Mouse (Mus musculus) cerebellum, adult 9-11 months (tissue): ENCODE data around the gene Krt76.

Source experiments
- DNase-seq: peaks from one replicate; pipeline ENCODE4 v3.0.0; 2022

The Krt76 gene

DNA sequence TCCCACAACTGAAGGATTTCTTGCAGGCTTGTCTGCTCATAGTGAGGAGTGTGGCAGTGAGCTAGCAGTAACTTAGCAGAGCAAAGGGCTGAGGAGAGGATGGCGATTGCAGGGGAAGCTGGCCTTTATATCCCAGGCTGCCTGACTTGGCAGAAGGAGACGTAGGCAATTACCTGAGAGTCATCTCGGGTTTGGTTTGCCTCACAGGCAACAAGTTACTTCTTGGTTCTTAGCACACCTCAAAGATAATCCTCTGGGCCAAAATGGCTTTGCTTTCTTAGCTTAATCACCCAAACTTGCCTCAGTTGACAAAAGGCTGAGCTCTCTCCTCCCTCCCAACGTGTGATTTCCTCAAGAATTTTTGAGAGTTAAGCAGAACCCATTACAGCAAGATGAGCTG lies at the start of gene Krt76:
Gene Krt76, minus strand, starts transcription at position 101 of the 400 bp plus-strand sequence.
- no peak for DNase-seq

DNA sequence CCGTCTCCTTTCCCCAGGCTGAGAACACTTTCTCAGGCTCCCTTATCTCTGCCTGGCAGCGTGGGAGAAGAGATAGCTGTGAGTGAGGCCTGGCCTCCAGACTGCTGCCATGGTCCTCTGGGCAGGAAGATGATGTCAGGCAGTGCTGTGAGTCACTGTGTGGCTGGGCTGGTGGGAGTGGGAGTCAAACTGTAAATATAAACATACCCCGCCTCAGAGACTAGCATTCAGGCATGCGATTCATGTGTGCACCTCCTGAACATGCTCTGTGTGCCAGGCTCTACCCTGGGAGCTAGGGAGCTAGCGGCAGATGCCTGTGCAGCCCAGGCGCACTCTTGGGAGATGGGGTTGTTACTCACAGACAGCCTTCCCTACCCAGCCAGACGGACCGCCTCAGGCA lies 49.2 kb upstream of the Krt76 start:
- DNase-seq: no peak

DNA sequence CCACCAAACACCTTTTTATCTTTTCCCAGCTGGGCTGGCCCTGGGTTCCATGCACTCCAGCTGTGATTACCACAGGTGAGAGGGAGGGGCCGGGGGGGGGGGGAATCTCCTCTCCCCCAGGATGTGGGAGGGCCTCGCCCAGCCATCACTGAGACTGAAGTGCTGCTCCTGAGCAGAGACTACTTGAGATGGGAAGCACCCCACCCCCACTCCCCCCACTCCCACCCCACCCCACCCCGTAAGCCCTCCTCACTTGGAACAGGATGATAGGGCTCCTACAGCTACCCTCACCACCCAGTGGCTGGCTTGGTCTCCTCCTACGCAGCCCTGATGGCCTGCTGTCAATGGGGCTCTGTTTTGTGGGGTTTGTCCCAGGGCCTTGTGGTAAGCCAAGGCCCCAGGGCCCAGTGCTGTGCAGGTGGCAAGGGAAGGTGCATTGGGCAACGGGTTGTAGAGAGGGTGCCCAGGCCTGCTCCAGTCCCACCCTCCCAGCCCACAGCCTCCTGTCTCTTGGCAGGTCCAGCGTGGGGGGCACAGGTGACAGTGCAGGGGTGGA lies 47.6 kb upstream of the Krt76 start, which contains the start of gene Krt79:
Gene Krt79, minus strand, starts transcription at position 51 of the 556 bp plus-strand sequence.
- no peak for DNase-seq

DNA sequence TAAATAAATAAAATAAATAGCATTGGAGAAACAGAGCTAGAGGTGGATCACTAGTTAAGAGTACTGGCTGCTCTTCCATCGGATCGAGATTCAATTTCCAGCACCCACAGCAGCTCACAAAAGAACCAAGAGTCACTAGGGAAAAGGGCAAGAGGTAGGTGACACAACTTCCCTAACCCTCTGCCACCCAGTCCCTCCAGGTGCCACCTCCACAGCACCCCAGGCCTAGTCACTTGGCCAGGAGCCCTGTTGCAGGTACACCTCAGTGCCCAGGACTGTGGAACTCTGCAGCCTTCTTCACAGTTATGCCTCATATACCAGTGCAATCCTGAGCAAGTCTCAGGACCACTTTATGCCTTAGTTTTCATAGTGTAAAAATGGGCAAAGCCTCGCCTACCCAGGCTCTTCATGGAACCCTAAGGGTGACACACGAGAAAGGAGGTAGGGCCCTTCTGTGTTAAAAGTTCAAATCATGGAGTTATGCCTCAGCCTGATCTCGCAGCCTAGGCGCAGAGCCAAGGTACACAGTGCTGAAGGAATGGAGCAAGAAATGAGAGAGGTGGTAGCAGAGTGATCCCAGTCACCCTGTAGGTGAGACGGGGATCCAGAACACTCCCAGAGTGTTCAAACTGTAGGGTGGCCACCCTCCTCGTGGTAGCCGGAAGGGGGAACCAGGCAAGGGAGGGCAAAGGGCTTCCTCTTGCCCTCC lies 46.0 kb upstream of the Krt76 start:
- DNase-seq: no peak

GRCm38 (mm10) chr15:101933024-101933423 lies 40.3 kb upstream of the Krt76 start:
- no peak for DNase-seq

GRCm38 (mm10) chr15:101929666-101930065 lies 36.9 kb upstream of the Krt76 start:
- DNase-seq: no peak

GRCm38 (mm10) chr15:101929087-101929486 lies 36.4 kb upstream of the Krt76 start:
- DNase-seq: no peak

DNA sequence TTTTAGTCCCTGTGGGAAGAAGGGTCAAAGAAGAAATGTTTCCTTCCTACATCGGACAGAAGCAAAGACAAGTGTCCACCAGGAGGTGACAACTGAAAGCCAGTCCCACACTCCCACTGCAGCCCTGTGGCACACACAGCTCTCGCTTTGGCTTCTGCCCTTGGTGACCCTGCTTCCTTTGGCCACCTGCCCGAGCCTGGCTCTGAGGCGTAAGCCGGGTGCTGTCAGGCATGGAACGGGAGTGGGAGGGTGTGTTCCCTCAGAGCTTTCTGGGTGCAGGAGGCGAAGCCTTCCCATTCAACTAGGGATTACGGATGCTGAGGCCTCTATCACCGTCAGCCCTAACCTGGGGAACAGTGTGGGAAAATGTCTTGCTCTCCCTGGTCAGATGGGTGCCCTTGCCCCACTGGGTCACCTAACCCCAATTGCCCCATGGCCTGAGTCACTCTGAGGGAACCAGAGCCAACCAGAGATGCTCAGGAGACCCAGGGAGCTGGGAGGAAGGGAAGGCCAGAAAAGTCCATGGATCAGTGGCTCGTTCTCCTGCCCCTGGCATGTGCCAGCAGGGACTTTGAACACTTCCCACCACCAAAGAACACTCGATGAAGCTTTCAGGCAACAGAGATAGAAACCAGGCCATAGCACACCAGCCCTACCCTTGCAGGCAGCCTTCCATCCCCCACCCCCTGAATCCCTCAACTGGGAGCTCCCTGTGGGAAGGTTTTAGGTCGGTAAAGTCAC lies 34.8 kb upstream of the Krt76 start:
- no peak for DNase-seq

GRCm38 (mm10) chr15:101925041-101925440 lies 32.3 kb upstream of the Krt76 start:
- no peak for DNase-seq

DNA sequence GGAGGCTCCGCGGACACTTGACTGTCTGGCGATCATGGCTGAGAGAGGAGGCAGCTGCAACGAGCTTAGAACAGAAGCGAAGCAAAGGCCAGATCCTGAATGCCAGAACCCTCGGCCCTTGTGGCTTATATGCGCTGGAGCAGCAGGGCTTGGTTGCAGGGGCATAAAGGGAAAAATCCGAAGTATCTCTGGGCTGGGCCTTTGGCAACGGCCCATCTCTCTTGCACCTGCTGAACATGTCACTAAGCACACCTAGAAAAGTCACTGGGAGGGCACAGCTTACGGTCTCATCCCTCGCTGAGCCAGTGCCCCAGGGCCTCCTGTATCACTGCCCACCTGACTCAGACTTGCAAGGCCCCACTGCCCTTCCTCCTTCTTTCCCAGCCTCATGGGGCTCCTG lies 31.9 kb upstream of the Krt76 start, which contains the start of gene Krt4:
Gene Krt4, minus strand, starts transcription at position 101 of the 400 bp plus-strand sequence.
- DNase-seq: no peak

DNA sequence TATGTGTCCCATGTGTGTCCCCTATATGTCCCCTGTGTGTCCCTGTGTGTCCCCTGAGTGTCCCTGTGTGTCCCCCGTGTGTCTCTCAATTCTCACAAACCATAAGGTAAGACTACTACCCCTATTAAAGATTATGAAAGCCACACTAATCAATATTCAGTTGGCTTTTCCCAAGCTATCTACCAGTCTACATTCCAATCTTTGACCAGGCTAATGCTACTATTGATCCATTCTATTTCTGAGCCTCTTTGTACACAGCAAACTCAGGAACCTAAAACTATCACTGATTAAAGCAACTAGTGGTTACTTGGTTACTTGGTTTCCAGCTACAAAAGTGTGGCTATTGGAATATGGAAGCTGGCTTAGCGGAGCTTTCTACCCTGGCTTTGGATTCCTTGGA lies 29.6 kb upstream of the Krt76 start:
- DNase-seq: no peak

DNA sequence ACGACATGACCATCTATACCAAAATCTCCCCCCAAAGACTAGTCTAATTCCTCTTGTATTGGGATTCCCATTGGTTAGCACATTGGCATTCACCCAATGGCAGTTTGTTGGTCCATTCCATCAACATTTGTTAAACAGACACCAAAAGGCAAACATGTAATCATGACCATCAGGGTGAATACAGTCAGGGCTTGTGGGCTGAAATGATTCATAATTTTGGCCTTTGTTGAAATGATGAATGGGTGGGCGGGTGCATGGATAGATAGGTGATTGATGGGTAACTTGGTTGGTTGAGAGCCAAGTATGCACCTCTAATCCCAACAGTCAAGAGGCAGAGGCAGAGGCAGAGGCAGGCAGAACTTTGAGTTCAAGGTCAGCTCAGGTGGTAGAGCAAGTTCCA lies 23.4 kb upstream of the Krt76 start:
- DNase-seq: no peak

DNA sequence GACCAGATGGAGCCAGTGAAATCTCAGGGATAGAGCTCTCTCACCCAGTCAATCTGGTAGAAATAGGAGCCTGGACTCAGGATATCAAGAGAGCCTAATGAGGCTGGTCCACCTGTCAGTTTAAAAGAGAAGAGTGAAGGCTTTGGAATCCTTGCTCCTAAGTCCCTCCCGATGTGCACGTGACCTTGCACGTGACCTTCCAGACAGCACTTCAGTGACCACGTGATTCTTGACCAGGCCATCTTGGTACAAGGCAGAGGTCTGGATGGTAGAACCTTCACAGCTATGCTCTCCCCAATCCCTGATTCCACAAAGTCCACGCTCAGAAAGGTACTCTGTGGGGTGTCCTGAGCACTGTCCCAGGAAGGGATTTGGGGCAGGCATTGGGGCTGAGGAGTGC lies 12.1 kb upstream of the Krt76 start:
- no peak for DNase-seq

- DNase-seq: no peak
Observed at GRCm38 (mm10) chr15:101902171-101903149, 9.7 kb upstream of the Krt76 start.

DNA sequence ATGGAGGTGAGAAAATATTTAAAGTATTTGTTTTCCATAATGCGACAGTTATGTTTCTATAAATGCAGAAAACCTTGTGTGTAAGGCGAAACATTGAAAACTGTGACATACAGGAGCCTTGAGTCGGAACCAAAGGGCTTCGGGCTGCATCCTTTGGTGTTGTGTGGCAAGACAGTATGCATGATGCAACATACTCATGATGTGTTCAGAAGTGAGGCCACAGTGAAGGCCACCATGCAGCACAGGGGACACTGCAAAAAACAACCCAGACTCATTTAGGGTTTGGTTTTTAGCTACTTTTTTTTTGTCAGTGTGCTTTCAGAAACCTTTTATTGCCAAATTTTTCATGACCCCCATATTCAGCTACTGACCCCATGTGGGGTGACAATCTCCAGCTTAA lies 2.5 kb upstream of the Krt76 start:
- no peak for DNase-seq

GRCm38 (mm10) chr15:101879776-101880175 lies 12.9 kb downstream of the Krt76 start:
- no peak for DNase-seq

DNA sequence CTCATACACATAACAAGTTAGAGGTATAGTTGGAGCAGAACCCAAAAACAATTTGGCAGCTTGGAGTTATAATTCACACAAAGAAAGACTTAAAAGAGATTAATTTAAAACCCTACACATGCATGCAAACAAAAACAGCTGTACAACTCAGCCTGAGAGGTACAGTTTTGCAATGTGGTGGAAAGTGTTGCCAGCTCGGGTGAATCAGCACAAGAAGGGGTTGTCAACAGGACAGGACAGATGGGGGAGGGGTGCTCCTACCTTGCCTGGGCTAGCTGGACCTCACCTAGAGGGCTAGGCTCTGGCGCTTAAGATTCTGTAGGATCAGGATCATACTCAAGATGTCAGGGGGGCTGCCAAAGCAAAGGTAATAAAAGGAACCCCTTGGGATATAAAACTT lies 14.7 kb downstream of the Krt76 start:
- DNase-seq: no peak

DNA sequence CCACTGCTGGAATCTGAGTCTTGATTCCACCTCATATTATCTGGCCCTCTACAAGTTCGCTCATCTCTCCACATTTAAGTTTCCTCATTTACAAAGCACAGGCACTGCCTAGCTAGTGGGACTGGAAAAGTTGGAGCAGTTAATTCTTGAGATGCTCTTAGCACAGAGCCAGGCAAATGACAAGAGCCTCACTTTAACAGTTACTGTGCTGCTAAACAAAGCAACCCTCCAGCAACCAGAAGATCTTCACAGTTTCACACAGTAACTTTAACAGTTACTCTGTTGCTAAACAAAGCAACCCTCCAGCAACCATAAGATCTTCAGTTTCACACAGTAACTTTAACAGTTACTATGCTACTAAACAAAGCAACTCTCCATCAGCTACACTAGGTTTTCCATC lies 18.3 kb downstream of the Krt76 start:
- DNase-seq: no peak

DNA sequence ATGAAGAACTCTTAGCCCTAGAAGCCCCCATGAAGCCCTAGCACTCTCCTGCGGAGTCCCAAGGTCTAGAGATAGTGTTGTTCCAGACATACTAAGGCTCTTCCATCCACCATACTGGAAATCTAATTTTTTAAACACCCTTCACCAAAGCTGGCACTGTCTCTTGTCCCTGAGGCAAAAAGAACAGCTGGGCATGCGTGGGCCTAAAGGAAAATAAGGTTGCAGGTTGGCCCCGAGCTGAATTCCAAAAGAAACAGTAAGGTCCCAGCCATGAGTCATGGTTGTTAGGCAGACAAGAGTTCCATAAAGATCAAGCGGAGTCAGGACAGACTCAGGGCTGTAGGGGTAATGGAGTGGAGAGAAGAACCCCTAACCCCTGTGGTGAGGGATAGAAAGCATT lies 19.5 kb downstream of the Krt76 start:
- no peak for DNase-seq

DNA sequence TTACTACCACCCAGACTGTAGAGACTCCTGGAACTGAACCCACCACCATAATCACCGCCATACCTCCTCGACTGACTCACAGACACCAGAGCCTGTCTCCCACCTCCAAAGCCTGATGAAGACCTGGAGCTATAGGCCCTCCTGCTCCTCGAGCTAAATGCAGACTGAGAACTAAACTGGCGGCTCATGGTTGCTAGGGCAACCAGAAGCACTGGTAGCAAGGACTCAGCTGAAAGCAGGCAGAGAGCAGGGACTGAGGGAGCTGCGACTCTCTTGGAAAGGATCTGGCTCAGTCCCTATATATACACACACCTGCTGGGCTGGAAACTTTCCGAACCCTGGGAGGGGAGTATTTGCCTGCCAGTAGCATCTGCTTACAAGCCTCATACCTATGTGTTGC lies 23.3 kb downstream of the Krt76 start, which contains the start of gene Krt77:
Gene Krt77, minus strand, starts transcription at position 275 of the 400 bp plus-strand sequence.
- DNase-seq: no peak

- DNase-seq: no peak
Observed at GRCm38 (mm10) chr15:101866754-101867153, 26.0 kb downstream of the Krt76 start.

DNA sequence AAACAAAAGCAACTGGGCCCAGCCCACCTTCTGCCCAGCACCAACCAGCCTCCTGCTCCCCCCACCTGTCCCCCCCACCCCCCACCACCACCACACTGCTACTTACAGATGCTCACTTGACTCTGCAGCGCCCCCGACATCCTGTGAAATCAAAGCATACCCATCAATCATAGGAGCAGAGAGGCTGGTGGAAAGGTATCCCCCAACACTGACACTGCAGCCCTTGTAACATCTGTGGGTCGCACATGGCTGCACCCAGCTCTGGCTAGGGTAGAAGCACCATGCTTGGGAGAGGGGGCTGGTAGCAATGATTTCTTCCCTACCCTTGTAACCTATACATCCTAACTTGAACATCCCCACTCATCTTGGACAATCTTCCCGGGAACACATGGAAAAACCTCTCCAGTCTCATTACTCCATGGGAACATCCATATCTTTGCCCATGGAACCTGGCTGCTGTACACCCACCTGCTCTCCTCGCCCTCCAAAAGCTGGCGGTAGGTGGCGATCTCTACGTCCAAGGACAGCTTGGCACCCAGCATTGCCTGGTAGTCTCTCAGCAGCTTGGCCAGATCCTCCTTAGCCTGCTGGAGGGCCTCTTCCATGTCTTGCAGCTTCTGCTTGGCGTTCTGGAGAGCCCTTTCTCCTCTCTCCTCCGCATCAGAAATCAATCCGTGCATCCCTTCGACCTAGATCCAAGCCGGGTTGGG lies 32.1 kb downstream of the Krt76 start:
- no peak for DNase-seq
